Mouse (Mus musculus) left cerebral cortex, adult 8-10 months (tissue): ENCODE measurements at regions not wholly inside any gene's neighbourhood (a gene's known extent, or its start where the extent isn't known, plus 50 kb on each side); places are given as distances from the start of the nearest gene placed in this dataset.

Experiments
- DNase-seq, 2 experiments: peaks; one replicate each; pipeline ENCODE4 v3.0.0; 2022; ENCODE audit warnings: low spot score in 2 of 2

DNA sequence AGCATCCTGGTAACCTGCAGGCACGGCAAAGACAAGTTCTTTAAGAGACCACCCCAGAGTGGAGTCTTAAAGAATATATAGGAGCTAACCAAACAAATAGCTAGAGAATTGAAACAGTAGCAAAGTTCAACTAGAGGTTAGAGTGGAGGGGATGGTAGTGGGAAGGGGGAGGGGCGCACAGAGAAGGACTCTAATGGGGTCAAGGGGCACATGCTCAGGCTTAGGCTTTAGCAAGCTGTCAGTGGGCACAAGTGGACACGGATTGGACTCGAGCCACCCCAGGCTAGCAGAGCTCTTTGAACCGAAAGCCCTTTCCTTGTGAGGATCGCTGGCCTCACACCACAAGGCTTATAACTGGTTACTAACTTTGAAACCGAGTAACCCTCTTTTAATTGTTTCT lies 53.4 kb upstream of the Sipa1l1 start:
- DNase-seq, result no peak
